Mouse (Mus musculus) kidney, adult 2 months (tissue): ENCODE data around the gene Mob3b.

Experiments
- CTCF ChIP-seq: fragments of 200-500 bp; conservative IDR thresholded peaks from 2 replicates; pipeline ENCODE4 v1.5.1; 2011; ENCODE audit warnings: low read depth, mild to moderate bottlenecking, control low read depth, low read length, moderate library complexity, mixed read lengths; ENCODE audit not compliant: insufficient read depth, insufficient read length
- POLR2A ChIP-seq: fragments of 200-500 bp; IDR thresholded peaks from one replicate; pipeline ENCODE4 v1.6.1; 2011; ENCODE audit warnings: low read depth, low read length, control low read depth

DNA sequence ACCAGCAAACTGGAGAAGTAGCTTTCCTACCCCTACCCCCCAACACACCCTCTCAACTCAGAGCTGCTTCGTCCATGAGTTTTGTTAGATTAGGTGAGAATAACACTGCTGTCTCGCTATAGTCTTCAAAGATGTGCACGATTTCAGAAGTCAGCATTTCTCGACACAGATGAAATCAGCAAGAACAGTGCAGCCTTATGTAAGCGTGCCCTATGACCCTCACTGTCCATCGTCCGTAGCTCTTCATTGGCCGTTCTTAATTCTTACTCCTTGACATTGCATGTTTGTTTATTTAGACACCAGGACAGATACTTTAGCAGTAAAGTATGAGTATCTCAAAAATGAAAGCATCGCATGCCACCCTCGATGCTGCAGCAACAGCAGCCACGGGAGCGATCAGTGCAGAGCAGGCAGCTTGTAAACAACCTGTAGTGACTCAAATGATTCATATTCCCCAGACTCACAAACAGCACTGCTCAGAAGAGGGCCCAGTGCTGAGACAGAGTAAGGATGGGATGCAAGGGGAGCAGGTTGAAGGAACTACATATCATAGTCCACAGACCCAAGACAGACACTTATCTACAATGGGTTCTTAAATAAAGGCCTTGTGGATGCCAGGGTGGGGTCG is 66.0 kb downstream of the Mob3b start:
- TF ChIP-seq CTCF, result no peak
- TF ChIP-seq POLR2A, result no peak
